In genomic region chr6:134538805-134539204, GRCm38 (mm10) we compare ENCODE assay signal across 20 mouse cellular contexts. TPM values are rescaled to one million over a fixed set of nuclear protein-coding genes. Genes with fewer than 3 reads are reported as not detected.
A peak's percentile ranks its signal among the peaks of the same experiment; 100 is the strongest.
DNase-seq lines count a peak whose midpoint lies in the region; ATAC-seq and TF ChIP-seq lines count a peak whose summit lies in the region.
"Had no signal": no experiment of that assay in that cellular context is flagged by ENCODE, and none has a peak within 500 bp of the region (broad histone marks: within the 10 kb centered on the region; RNA-seq: fewer than 3 reads in every experiment).

No protein-coding gene starts in this region.

- H3K36me3 ChIP-seq in heart, embryonic 11.5 days (ENCODE audit: control insufficient read depth, insufficient read depth, low read length): no peaks in the 10 kb centered on the region
- peaks cover 4 to 33% of the 10 kb centered on the region in 2 experiments for H3K36me3 ChIP-seq in MEL (ENCODE audit: control insufficient read depth in 1 of 2, insufficient read depth in 2 of 2, low read length in 2 of 2)
- H3K36me3 ChIP-seq in intestine, embryonic 16.5 days (ENCODE audit: control insufficient read depth, insufficient read depth, low read length): no peaks in the 10 kb centered on the region; the same call in 1 of the 2 replicates
- peaks cover 3% of the 10 kb centered on the region for H3K36me3 ChIP-seq in liver, postnatal 0 days (replicated peaks; ENCODE audit: insufficient read depth, low read length)
- peaks cover 16% of the 10 kb centered on the region; the same call in 1 of the 2 replicates for H3K36me3 ChIP-seq in kidney, embryonic 15.5 days
- H3K36me3 ChIP-seq: hindbrain, embryonic 12.5 days; stomach, embryonic 15.5 days had no signal

- DNase-seq in heart, postnatal 14 days: no peak
- DNase-seq in MEL (ENCODE audit: low read depth, low spot score): peak; percentile 71
- no peak for DNase-seq in liver, postnatal 0 days
- no peak for DNase-seq in testis, postnatal 10 days (ENCODE audit: low spot score)
- no peak for DNase-seq in adrenal gland, postnatal 25 days
- DNase-seq: adrenal gland, adult 8-10 months; cerebellum, adult 9-10 months; embryo, embryonic 11 days; kidney, postnatal 25 days; spleen, adult 18-20 months; thymus, postnatal 25 days had no signal

- no peaks in the 10 kb centered on the region for H3K9me3 ChIP-seq in heart, embryonic 11.5 days (replicated peaks; ENCODE audit: control insufficient read depth, low read length)
- H3K9me3 ChIP-seq in MEL (replicated peaks; ENCODE audit: insufficient read depth, low read length): no peaks in the 10 kb centered on the region
- H3K9me3 ChIP-seq in intestine, embryonic 16.5 days (ENCODE audit: control insufficient read depth, low read length): no peaks in the 10 kb centered on the region
- H3K9me3 ChIP-seq in liver, postnatal 0 days (ENCODE audit: low read length): no peaks in the 10 kb centered on the region
- no peaks in the 10 kb centered on the region for H3K9me3 ChIP-seq in kidney, embryonic 15.5 days (replicated peaks)
- H3K9me3 ChIP-seq: hindbrain, embryonic 12.5 days; limb, embryonic 10.5 days; lung, embryonic 15.5 days; midbrain, embryonic 12.5 days; stomach, embryonic 15.5 days had no signal

- no peak for ATAC-seq in heart, embryonic 11.5 days (replicated peaks; ENCODE audit: insufficient number of reproducible peaks, low FRiP score, low TSS enrichment)
- ATAC-seq in intestine, embryonic 16.5 days: peak; percentile 37; the same call in 1 of the 2 replicates
- ATAC-seq in liver, postnatal 0 days: peak; percentile 47
- ATAC-seq in kidney, embryonic 15.5 days (replicated peaks; ENCODE audit: low FRiP score): no peak

- 0 out of 2 replicates have a peak overlapping the region, but pooled peaks have one; percentile 10 for H3K27ac ChIP-seq in heart, embryonic 11.5 days (ENCODE audit: low read depth, low read length)
- H3K27ac ChIP-seq in MEL (ENCODE audit: control insufficient read depth, low read depth, low read length): peak overlapping the region; percentile 78
- no peak overlapping the region for H3K27ac ChIP-seq in intestine, embryonic 16.5 days (ENCODE audit: low read length)
- H3K27ac ChIP-seq in liver, postnatal 0 days (ENCODE audit: low read depth): peak overlapping the region; percentile 67; the same call in 1 of the 2 replicates
- H3K27ac ChIP-seq in kidney, embryonic 15.5 days: no peak overlapping the region
- H3K27ac ChIP-seq: hindbrain, embryonic 12.5 days; limb, embryonic 10.5 days; lung, embryonic 15.5 days; midbrain, embryonic 12.5 days; stomach, embryonic 15.5 days had no signal

- H3K4me1 ChIP-seq in heart, embryonic 11.5 days (ENCODE audit: control insufficient read depth, insufficient read depth, low read length): peaks cover 16% of the 10 kb centered on the region; the same call in 1 of the 2 replicates
- H3K4me1 ChIP-seq in MEL (ENCODE audit: control insufficient read depth in 1 of 2, insufficient read depth in 2 of 2, low read length in 2 of 2): peaks cover 18 to 40% of the 10 kb centered on the region in 2 experiments
- H3K4me1 ChIP-seq in intestine, embryonic 16.5 days (ENCODE audit: control insufficient read depth, insufficient read depth, low read length): peaks cover 16% of the 10 kb centered on the region
- H3K4me1 ChIP-seq in liver, postnatal 0 days (ENCODE audit: insufficient read depth): 0 out of 2 replicates have a peak, but pooled peaks cover 7% of the 10 kb centered on the region
- H3K4me1 ChIP-seq in kidney, embryonic 15.5 days: peaks cover 26% of the 10 kb centered on the region

- no peak overlapping the region for H3K4me3 ChIP-seq in heart, embryonic 11.5 days (ENCODE audit: low read depth, low read length)
- H3K4me3 ChIP-seq in MEL (ENCODE audit: control insufficient read depth in 1 of 2, insufficient read depth in 1 of 2, low read depth in 2 of 2, low read length in 2 of 2): peak overlapping the region; percentile 32 to 68
- no peak overlapping the region for H3K4me3 ChIP-seq in intestine, embryonic 16.5 days (ENCODE audit: low read length)
- peak overlapping the region; percentile 15; the same call in 1 of the 2 replicates for H3K4me3 ChIP-seq in liver, postnatal 0 days (ENCODE audit: low read depth, low read length)
- H3K4me3 ChIP-seq in kidney, embryonic 15.5 days (replicated peaks): no peak overlapping the region
- H3K4me3 ChIP-seq: hindbrain, embryonic 12.5 days; limb, embryonic 10.5 days; lung, embryonic 15.5 days; midbrain, embryonic 12.5 days; myocyte; stomach, embryonic 15.5 days had no signal

- intact Hi-C loops in heart, postnatal 14 days (cut with DNase I): no loop called here

- 78% methylated on average over 4 of the region's 4 CpGs for WGBS in heart, embryonic 11.5 days (ENCODE audit: insufficient replicate concordance)
- 76% methylated on average over 4 of the region's 4 CpGs for WGBS in intestine, embryonic 16.5 days
- 59% methylated on average over 4 of the region's 4 CpGs for WGBS in liver, postnatal 0 days (ENCODE audit: insufficient replicate concordance)
- whole genome bisulfite sequencing in kidney, embryonic 15.5 days: 87% methylated on average over 4 of the region's 4 CpGs

- H3K79me2 ChIP-seq in MEL (ENCODE audit: control insufficient read depth, insufficient read depth, low read length, poor library complexity): peaks cover 38% of the 10 kb centered on the region

- TF ChIP-seq RAD21 in MEL (IDR thresholded peaks at IDR 0.05; ENCODE audit: low read depth, low read length): no peak

- no peaks in the 10 kb centered on the region for H3K27me3 ChIP-seq in heart, embryonic 11.5 days (ENCODE audit: control insufficient read depth, insufficient read depth, low read length)
- H3K27me3 ChIP-seq in MEL (ENCODE audit: control insufficient read depth in 1 of 2, insufficient read depth in 2 of 2, low read length in 2 of 2): no peaks in the 10 kb centered on the region
- no peaks in the 10 kb centered on the region for H3K27me3 ChIP-seq in intestine, embryonic 16.5 days (replicated peaks; ENCODE audit: control insufficient read depth, insufficient read depth, low read length)
- no peaks in the 10 kb centered on the region for H3K27me3 ChIP-seq in liver, postnatal 0 days (ENCODE audit: insufficient read depth, low read length)
- no peaks in the 10 kb centered on the region for H3K27me3 ChIP-seq in kidney, embryonic 15.5 days
- H3K27me3 ChIP-seq: hindbrain, embryonic 12.5 days; lung, embryonic 15.5 days; midbrain, embryonic 12.5 days; stomach, embryonic 15.5 days had no signal

- H3K9ac ChIP-seq in heart, embryonic 11.5 days (ENCODE audit: low read depth, low read length): no peak overlapping the region
- peak overlapping the region; percentile 60 for H3K9ac ChIP-seq in MEL (ENCODE audit: control insufficient read depth, low read depth, low read length, poor library complexity, severe bottlenecking)
- H3K9ac ChIP-seq in intestine, embryonic 16.5 days (ENCODE audit: low read depth, low read length): no peak overlapping the region
- 0 out of 2 replicates have a peak overlapping the region, but pooled peaks have one; percentile 21 for H3K9ac ChIP-seq in liver, postnatal 0 days (replicated peaks)
- no peak overlapping the region for H3K9ac ChIP-seq in kidney, embryonic 15.5 days
- H3K9ac ChIP-seq: hindbrain, embryonic 12.5 days; lung, embryonic 15.5 days; midbrain, embryonic 12.5 days; stomach, embryonic 15.5 days had no signal

- peak in 1 of 2 experiments; percentile 18; a peak in 1 of 4 replicates for TF ChIP-seq EP300 in MEL (IDR thresholded peaks at IDR 0.05; ENCODE audit: low read depth in 1 of 2, low read length in 2 of 2)
- TF ChIP-seq EP300 in liver, postnatal 0 days (IDR thresholded peaks at IDR 0.05; ENCODE audit: low read depth): no peak

- no peak for TF ChIP-seq POLR2A in MEL (IDR thresholded peaks at IDR 0.05; ENCODE audit: control insufficient read depth in 1 of 2, insufficient read depth in 1 of 2, low read depth in 1 of 2, low read length in 2 of 2, poor library complexity in 1 of 2)

- no peak for TF ChIP-seq CTCF in MEL (IDR thresholded peaks at IDR 0.05 in 2 of 3, conservative IDR thresholded peaks at IDR 0.05 in 1 of 3; ENCODE audit: control insufficient read depth in 1 of 3, insufficient read depth in 1 of 3, low read depth in 2 of 3, low read length in 3 of 3, poor library complexity in 1 of 3, severe bottlenecking in 1 of 3)
- TF ChIP-seq CTCF in liver, postnatal 0 days (IDR thresholded peaks at IDR 0.05; ENCODE audit: low read depth): no peak

- H3K4me2 ChIP-seq in heart, embryonic 11.5 days: no peak overlapping the region
- no peak overlapping the region for H3K4me2 ChIP-seq in intestine, embryonic 16.5 days (ENCODE audit: low read depth, low read length)
- peak overlapping the region; percentile 68 for H3K4me2 ChIP-seq in liver, postnatal 0 days (ENCODE audit: low read depth, low read length)
- no peak overlapping the region for H3K4me2 ChIP-seq in kidney, embryonic 15.5 days
- H3K4me2 ChIP-seq: hindbrain, embryonic 12.5 days; lung, embryonic 15.5 days; midbrain, embryonic 12.5 days; stomach, embryonic 15.5 days had no signal

TF ChIP-seq in MEL, 35 proteins besides CTCF, POLR2A, EP300 and RAD21 (continues in another document):
- TF ChIP-seq GATA1 (IDR thresholded peaks at IDR 0.05; ENCODE audit: low read depth, low read length): peak; percentile 51
- TF ChIP-seq TAL1 (IDR thresholded peaks at IDR 0.05; ENCODE audit: low read length): no peak
- TF ChIP-seq USF2 (IDR thresholded peaks at IDR 0.05; ENCODE audit: borderline replicate concordance in 1 of 2, insufficient read depth in 1 of 2, low read depth in 1 of 2, low read length in 2 of 2): no peak
- TF ChIP-seq SIN3A (IDR thresholded peaks at IDR 0.05; ENCODE audit: low read length): no peak; the same call in 1 of the 2 replicates
- TF ChIP-seq POLR2AphosphoS2 (IDR thresholded peaks at IDR 0.05; ENCODE audit: low read length): no peak
- TF ChIP-seq POLR2AphosphoS5 (IDR thresholded peaks at IDR 0.05; ENCODE audit: borderline replicate concordance, low read depth, low read length): no peak
- TF ChIP-seq RCOR1 (IDR thresholded peaks at IDR 0.05; ENCODE audit: low read depth, low read length): 0 out of 2 replicates have a peak, but pooled peaks have one; percentile 18
- TF ChIP-seq NELFE (IDR thresholded peaks at IDR 0.05; ENCODE audit: low read depth, low read length): no peak
- TF ChIP-seq TBP (IDR thresholded peaks at IDR 0.05; ENCODE audit: low read depth, low read length): peak; percentile 68
- peak; percentile 52; the same call in 1 of the 2 replicates for TF ChIP-seq ETS1 (IDR thresholded peaks at IDR 0.05; ENCODE audit: low read depth, low read length)

RNA-seq across cellular contexts. Expression of gene Lrp6, which starts 28.0 kb away (rescaled TPM):
- 20.6 and 20.8 TPM in 2 replicates for polyA plus RNA-seq in heart, embryonic 11.5 days (2014; fragmentation: Nextera tagmentation; extraction: Ambion mirVana)
- total RNA-seq in heart, postnatal 14 days (2021): 10 to 100 TPM; 56.1 to 62.8 TPM
- 13.1 and 13.4 TPM in 2 replicates for total RNA-seq in MEL (2012; rRNA removed)
- polyA plus RNA-seq in MEL (2012; ENCODE audit: insufficient read depth in 1 of 2, insufficient read length in 2 of 2, low read depth in 1 of 2, low replicate concordance in 2 of 2, missing spikeins in 1 of 2): 10 to 100 TPM; 17.2 to 25.7 TPM
- polyA plus RNA-seq in intestine, embryonic 16.5 days (2015; fragmentation: Nextera tagmentation; extraction: Ambion mirVana): 11.9 and 19.6 TPM in 2 replicates
- 10.1 and 10.7 TPM in 2 replicates for polyA plus RNA-seq in liver, postnatal 0 days (2015; fragmentation: Nextera tagmentation; extraction: Ambion mirVana)
- polyA plus RNA-seq in kidney, embryonic 15.5 days (2015; fragmentation: Nextera tagmentation; extraction: Ambion mirVana): 34.5 and 37.5 TPM in 2 replicates
- 94.4 and 112 TPM in 2 replicates for total RNA-seq in adrenal gland, postnatal 25 days (2021)

Comparison
In these comparisons a context has a peak if more than half of its experiments do, and no peak if none do; other contexts are left out.
1. ATAC-seq: peak in intestine, embryonic 16.5 days (single experiment) and liver, postnatal 0 days (single experiment); none in heart, embryonic 11.5 days (single experiment) and kidney, embryonic 15.5 days (single experiment).
2. H3K27ac ChIP-seq: peak in heart, embryonic 11.5 days (single experiment), MEL (single experiment) and liver, postnatal 0 days (single experiment); none in intestine, embryonic 16.5 days (single experiment) and kidney, embryonic 15.5 days (single experiment).
3. H3K4me3 ChIP-seq: peak in MEL (2 of 2) and liver, postnatal 0 days (single experiment); none in heart, embryonic 11.5 days (single experiment), intestine, embryonic 16.5 days (single experiment) and kidney, embryonic 15.5 days (single experiment).
4. H3K9ac ChIP-seq: peak in MEL (single experiment) and liver, postnatal 0 days (single experiment); none in heart, embryonic 11.5 days (single experiment), intestine, embryonic 16.5 days (single experiment) and kidney, embryonic 15.5 days (single experiment).